Mouse (Mus musculus) lung, postnatal 0 days (tissue): ENCODE data around the gene Col19a1.

Experiments used
- CTCF ChIP-seq: IDR thresholded peaks from 2 replicates; pipeline ENCODE4 v1.5.1; 2016; ENCODE audit warnings: antibody characterized with exemption, mild to moderate bottlenecking
- EP300 ChIP-seq: IDR thresholded peaks from 2 replicates; pipeline ENCODE4 v1.6.1; 2016; ENCODE audit warnings: antibody characterized with exemption, mild to moderate bottlenecking, control low read depth

- no peak for TF ChIP-seq CTCF
- no peak for TF ChIP-seq EP300
These were observed 270.8 kb downstream of the Col19a1 start for GRCm38 (mm10) chr1:24316490-24316889.
